Mouse (Mus musculus) MEL (cell line): ENCODE data around the gene Pkmyt1. TPM values are rescaled to one million over a fixed set of nuclear protein-coding genes. Genes with fewer than 3 reads are reported as not detected.

Experiments used
- DNase-seq: peaks from one replicate; pipeline ENCODE4 v3.0.0; 2011; ENCODE audit warnings: low read depth, low spot score
- H3K27ac ChIP-seq: 2 replicates; pipeline ENCODE4 v1.5.1; 2012; ENCODE audit warnings: low read depth, mild to moderate bottlenecking, control low read depth, low read length, moderate library complexity; ENCODE audit not compliant: control insufficient read depth
- H3K27me3 ChIP-seq, 2 experiments: fragments of 150-350 bp in 1 of 2; sonication (generic) in 1 of 2; 2 replicates each; pipeline ENCODE4 v1.6.1; 2012; ENCODE audit warnings: low read length in 2 of 2, mild to moderate bottlenecking in 2 of 2, improper control_type of control experiment in 1 of 2, moderate library complexity in 1 of 2; ENCODE audit not compliant: insufficient read depth in 2 of 2, control insufficient read depth in 1 of 2
- H3K36me3 ChIP-seq, 2 experiments: 2 replicates each; pipeline ENCODE4 v1.6.1; 2012 to 2014; ENCODE audit warnings: low read length in 2 of 2, improper control_type of control experiment in 1 of 2, inconsistent platforms in 1 of 2, mild to moderate bottlenecking in 1 of 2; ENCODE audit not compliant: insufficient read depth in 2 of 2, control insufficient read depth in 1 of 2
- H3K4me1 ChIP-seq, 2 experiments: fragments of 150-350 bp in 1 of 2; sonication (generic) in 1 of 2; 2 replicates each; pipeline ENCODE4 v1.6.1; 2012; ENCODE audit warnings: low read length in 2 of 2, improper control_type of control experiment in 1 of 2, mild to moderate bottlenecking in 1 of 2; ENCODE audit not compliant: insufficient read depth in 2 of 2, control insufficient read depth in 1 of 2
- H3K4me3 ChIP-seq, 2 experiments: fragments of 150-350 bp in 1 of 2; sonication (generic) in 1 of 2; 2 replicates each; pipeline ENCODE4 v1.5.1; 2012; ENCODE audit warnings: low read depth in 2 of 2, low read length in 2 of 2, mild to moderate bottlenecking in 2 of 2, moderate library complexity in 2 of 2, control low read depth in 1 of 2, improper control_type of control experiment in 1 of 2; ENCODE audit not compliant: control insufficient read depth in 1 of 2, insufficient read depth in 1 of 2
- H3K79me2 ChIP-seq: 2 replicates; pipeline ENCODE4 v1.6.1; 2012; ENCODE audit warnings: mild to moderate bottlenecking, low read length, moderate library complexity; ENCODE audit not compliant: control insufficient read depth, poor library complexity, insufficient read depth
- H3K9ac ChIP-seq: 2 replicates; pipeline ENCODE4 v1.6.1; 2012; ENCODE audit warnings: low read depth, mild to moderate bottlenecking, control low read depth, low read length, moderate library complexity; ENCODE audit not compliant: control insufficient read depth, poor library complexity, severe bottlenecking
- H3K9me3 ChIP-seq: fragments of 150-350 bp; sonication (generic); replicated peaks from 2 replicates; pipeline ENCODE4 v1.6.1; 2012; ENCODE audit warnings: mild to moderate bottlenecking, low read length, improper control_type of control experiment, moderate library complexity; ENCODE audit not compliant: insufficient read depth
- BHLHE40 ChIP-seq: IDR thresholded peaks from 2 replicates; pipeline ENCODE4 v1.6.1; 2012; ENCODE audit warnings: low read depth, mild to moderate bottlenecking, inconsistent platforms, low read length, improper control_type of control experiment, borderline replicate concordance
- CHD1 ChIP-seq: IDR thresholded peaks from 2 replicates; pipeline ENCODE4 v1.6.1; 2012; ENCODE audit warnings: low read depth, mild to moderate bottlenecking, inconsistent platforms, low read length, improper control_type of control experiment
- CTCF ChIP-seq, 3 experiments: IDR thresholded peaks in 2 of 3; conservative IDR thresholded peaks in 1 of 3; 2 replicates each; pipeline ENCODE4 v1.5.1; 2011 to 2012; ENCODE audit warnings: low read length in 3 of 3, low read depth in 2 of 3, mild to moderate bottlenecking in 2 of 3, improper control_type of control experiment in 1 of 3, inconsistent platforms in 1 of 3, mixed read lengths in 1 of 3, moderate library complexity in 1 of 3; ENCODE audit not compliant: control insufficient read depth in 1 of 3, insufficient read depth in 1 of 3, poor library complexity in 1 of 3, severe bottlenecking in 1 of 3
- GABPA ChIP-seq: IDR thresholded peaks from 2 replicates; pipeline ENCODE4 v1.6.1; 2012; ENCODE audit warnings: low read depth, mild to moderate bottlenecking, inconsistent platforms, low read length, improper control_type of control experiment, moderate library complexity
- HCFC1 ChIP-seq: IDR thresholded peaks from 2 replicates; pipeline ENCODE4 v1.6.1; 2012; ENCODE audit warnings: low read depth, mild to moderate bottlenecking, inconsistent platforms, low read length, improper control_type of control experiment, moderate library complexity
- JUND ChIP-seq: IDR thresholded peaks from 2 replicates; pipeline ENCODE4 v1.6.1; 2011; ENCODE audit warnings: low read depth, mild to moderate bottlenecking, improper control_type of control experiment, low read length
- MAFK ChIP-seq: IDR thresholded peaks from 2 replicates; pipeline ENCODE4 v1.6.1; 2011; ENCODE audit warnings: low read depth, mild to moderate bottlenecking, low read length, improper control_type of control experiment, borderline replicate concordance
- MAX ChIP-seq: IDR thresholded peaks from 2 replicates; pipeline ENCODE4 v1.6.1; 2011; ENCODE audit warnings: low read length, improper control_type of control experiment
- MEF2A ChIP-seq: IDR thresholded peaks from 2 replicates; pipeline ENCODE4 v1.6.1; 2014; ENCODE audit warnings: low read depth, mild to moderate bottlenecking, inconsistent platforms, low read length, improper control_type of control experiment; ENCODE audit not compliant: poor library complexity, insufficient replicate concordance, severe bottlenecking; ENCODE audit errors: extremely low read depth
- MYB ChIP-seq: IDR thresholded peaks from 2 replicates; pipeline ENCODE4 v1.6.1; 2011; ENCODE audit warnings: mild to moderate bottlenecking, low read depth, low read length, improper control_type of control experiment
- POLR2AphosphoS2 ChIP-seq: IDR thresholded peaks from 2 replicates; pipeline ENCODE4 v1.6.1; 2011; ENCODE audit warnings: low read length, improper control_type of control experiment
- RAD21 ChIP-seq: IDR thresholded peaks from 2 replicates; pipeline ENCODE4 v1.6.1; 2011; ENCODE audit warnings: mild to moderate bottlenecking, low read depth, low read length, improper control_type of control experiment
- SMC3 ChIP-seq: IDR thresholded peaks from 2 replicates; pipeline ENCODE4 v1.6.1; 2011; ENCODE audit warnings: low read depth, low read length, improper control_type of control experiment
- TBP ChIP-seq: IDR thresholded peaks from 2 replicates; pipeline ENCODE4 v1.8.0; 2011; ENCODE audit warnings: low read depth, low read length, improper control_type of control experiment
- TCF12 ChIP-seq: IDR thresholded peaks from 2 replicates; pipeline ENCODE4 v1.6.1; 2014; ENCODE audit warnings: low read depth, mild to moderate bottlenecking, inconsistent platforms, low read length, improper control_type of control experiment, moderate library complexity
- USF1 ChIP-seq: IDR thresholded peaks from 2 replicates; pipeline ENCODE4 v1.6.1; 2014; ENCODE audit warnings: low read depth, mild to moderate bottlenecking, inconsistent platforms, low read length, improper control_type of control experiment, moderate library complexity
- USF2 ChIP-seq, 2 experiments: IDR thresholded peaks; 2 replicates each; pipeline ENCODE4 v1.6.1; 2011 to 2012; ENCODE audit warnings: improper control_type of control experiment in 2 of 2, low read length in 2 of 2, borderline replicate concordance in 1 of 2, inconsistent platforms in 1 of 2, low read depth in 1 of 2, mild to moderate bottlenecking in 1 of 2; ENCODE audit not compliant: insufficient read depth in 1 of 2
- ZC3H11A ChIP-seq: IDR thresholded peaks from 2 replicates; pipeline ENCODE4 v1.6.1; 2012; ENCODE audit warnings: low read depth, mild to moderate bottlenecking, inconsistent platforms, low read length, improper control_type of control experiment
- ZMIZ1 ChIP-seq: IDR thresholded peaks from 2 replicates; pipeline ENCODE4 v1.6.1; 2012; ENCODE audit warnings: low read depth, mild to moderate bottlenecking, inconsistent platforms, low read length, improper control_type of control experiment, moderate library complexity
- ZNF384 ChIP-seq: IDR thresholded peaks from 2 replicates; pipeline ENCODE4 v1.6.1; 2012; ENCODE audit warnings: low read depth, mild to moderate bottlenecking, inconsistent platforms, low read length, improper control_type of control experiment
- polyA plus RNA-seq, 2 experiments: library from polyadenylated mRNA; stranded (reverse) in 1 of 2; unstranded in 1 of 2; fragments of >175 nt in 1 of 2; fragments of >200 nt in 1 of 2; gene quantifications; 2 replicates each; pipeline versions ENCODE4 v1.2.1 to v1.2.4; 2012; ENCODE audit warnings: low replicate concordance in 2 of 2, low read depth in 1 of 2; ENCODE audit not compliant: insufficient read length in 2 of 2, insufficient read depth in 1 of 2, missing spikeins in 1 of 2
- total RNA-seq: library from RNA; depleted of rRNA; stranded (reverse); fragments of 300-350 nt; gene quantifications from 2 replicates; pipeline ENCODE4 v1.2.3, GENCODE M21; 2012

Pkmyt1 gene
- total and polyA plus RNA-seq, 3 experiments: 16.6 to 49.8 TPM; not detected in 1

- TF ChIP-seq CTCF (IDR thresholded peaks at IDR 0.05 in 2 of 3, conservative IDR thresholded peaks at IDR 0.05 in 1 of 3; ENCODE audit: control insufficient read depth in 1 of 3, insufficient read depth in 1 of 3, low read depth in 2 of 3, low read length in 3 of 3, poor library complexity in 1 of 3, severe bottlenecking in 1 of 3): peak; percentile 89 to 95 (median 93)
- TF ChIP-seq ZNF384: peak; percentile 33; the same call in 1 of the 2 replicates
- peak; percentile 78 for TF ChIP-seq SMC3
- peak; percentile 90 for TF ChIP-seq RAD21
- no peak for TF ChIP-seq MEF2A
- peak; percentile 82 for TF ChIP-seq ZC3H11A
- 0 out of 2 replicates have a peak, but pooled peaks have one; percentile 22 for TF ChIP-seq TBP
- no peak for TF ChIP-seq MAFK
- no peaks in the 10 kb centered on the region for H3K9me3 ChIP-seq
- no peak overlapping the region for H3K9ac ChIP-seq
- peak; percentile 79 for DNase-seq
- H3K4me3 ChIP-seq: no peak overlapping the region
- H3K27ac ChIP-seq: no peak overlapping the region
- no peaks in the 10 kb centered on the region for H3K4me1 ChIP-seq
- no peaks in the 10 kb centered on the region for H3K79me2 ChIP-seq
- no peaks in the 10 kb centered on the region for H3K36me3 ChIP-seq
- peaks cover 7 to 13% of the 10 kb centered on the region in 2 experiments for H3K27me3 ChIP-seq
These were observed 19.9 kb upstream of the Pkmyt1 start for GRCm38 (mm10) chr17:23706212-23706611.

- Histone ChIP-seq H3K36me3 (no peaks in the 10 kb centered on the region), H3K79me2 (no peaks in the 10 kb centered on the region), H3K27ac (no peak overlapping the region), H3K4me1 (no peaks in the 10 kb centered on the region), H3K9me3 (no peaks in the 10 kb centered on the region), H3K27me3 (peaks cover 11 to 12% of the 10 kb centered on the region in 2 experiments), H3K4me3 (no peak overlapping the region), H3K9ac (no peak overlapping the region)
- TF ChIP-seq ZMIZ1: no peak
- TF ChIP-seq BHLHE40: no peak
- TF ChIP-seq CHD1: no peak
- TF ChIP-seq MYB: no peak
- DNase-seq: no peak
These were observed 9.1 kb upstream of the Pkmyt1 start for GRCm38 (mm10) chr17:23717003-23717402.

- H3K9ac ChIP-seq: no peak overlapping the region
These were observed 6.7 kb upstream of the Pkmyt1 start for GRCm38 (mm10) chr17:23719455-23719854.

More at GRCm38 (mm10) chr17:23719455-23719854, 6.7 kb upstream of the Pkmyt1 start:
- TF ChIP-seq RAD21 (no peak), GABPA (no peak), USF2 (IDR thresholded peaks at IDR 0.05; ENCODE audit: borderline replicate concordance in 1 of 2, insufficient read depth in 1 of 2, low read depth in 1 of 2, low read length in 2 of 2) (no peak), MAX (no peak), CTCF (IDR thresholded peaks at IDR 0.05 in 2 of 3, conservative IDR thresholded peaks at IDR 0.05 in 1 of 3; ENCODE audit: control insufficient read depth in 1 of 3, insufficient read depth in 1 of 3, low read depth in 2 of 3, low read length in 3 of 3, poor library complexity in 1 of 3, severe bottlenecking in 1 of 3) (no peak), HCFC1 (no peak), POLR2AphosphoS2 (no peak), JUND (no peak), TCF12 (no peak), USF1 (no peak)
- TF ChIP-seq, all 39 proteins: peak for 0
- Histone ChIP-seq H3K36me3 (no peaks in the 10 kb centered on the region), H3K79me2 (no peaks in the 10 kb centered on the region), H3K27me3 (peaks cover 2 to 3% of the 10 kb centered on the region in 2 experiments; a peak in 3 of 4 replicates), H3K4me3 (no peak overlapping the region), H3K27ac (no peak overlapping the region), H3K9me3 (no peaks in the 10 kb centered on the region), H3K4me1 (no peaks in the 10 kb centered on the region)
- DNase-seq: no peak
